Mouse (Mus musculus): ENCODE results near the gene Ssc5d.

- TF ChIP-seq KAT2A (IDR thresholded peaks at IDR 0.05; ENCODE audit: insufficient replicate concordance, low read length) (no peak), POLR2AphosphoS2 (IDR thresholded peaks at IDR 0.05; ENCODE audit: low read depth, low read length) (no peak)
These were observed 13.3 kb upstream of the Ssc5d start for GRCm38 (mm10) chr7:4912248-4912647.
